Mouse (Mus musculus): ENCODE measurements around the gene Gsc.
A peak's percentile ranks its signal among the peaks of the same experiment; 100 is the strongest.
"Not testable (repeated sequence)": the region's sequence is repeated elsewhere in the genome, so short reads cannot be mapped to it uniquely, and the experiment has no call there.

Gsc gene

DNA sequence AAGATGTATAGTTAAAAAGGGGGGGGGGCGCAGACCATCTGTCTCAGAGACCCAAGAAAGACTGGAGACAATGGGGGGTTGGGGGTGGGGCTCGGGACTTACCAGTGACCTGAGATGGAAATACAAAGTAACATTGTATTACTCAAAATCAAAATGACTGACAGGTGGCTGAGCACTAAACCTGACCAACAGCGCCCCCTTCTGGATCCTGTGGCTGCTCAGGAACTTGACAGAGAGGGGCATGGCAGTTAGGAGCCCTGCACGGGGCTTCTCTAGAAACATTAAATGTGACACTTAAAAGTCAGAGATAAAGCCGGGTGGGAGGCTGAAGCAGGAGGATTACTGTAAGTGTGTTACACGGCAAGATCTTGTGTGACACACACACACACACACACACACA, 13.8 kb downstream of the Gsc start:
- DNase-seq (ENCODE audit: low read depth, low spot score), result peak; percentile 69

DNA sequence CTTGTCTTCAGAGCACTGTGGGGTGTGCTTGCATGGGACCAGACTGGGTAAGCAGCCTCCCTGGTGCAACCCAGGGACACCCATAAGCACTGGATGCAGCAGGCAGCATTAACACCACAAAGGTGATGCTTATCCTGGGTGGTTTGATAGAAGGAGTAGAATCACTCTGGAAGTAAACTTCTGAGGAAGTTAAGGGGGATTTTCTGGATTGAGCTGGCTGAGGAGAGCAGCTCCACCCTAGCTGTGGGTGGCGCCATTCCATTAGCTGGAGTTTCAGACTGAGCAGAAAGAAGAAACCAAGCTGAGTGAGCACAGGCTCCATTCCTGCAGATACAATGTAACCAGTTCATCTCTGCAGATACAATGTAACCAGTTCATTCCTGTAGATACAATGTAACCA, 20.1 kb downstream of the Gsc start:
- DNase-seq (ENCODE audit: low read depth, low spot score), result peak; percentile 90

DNA sequence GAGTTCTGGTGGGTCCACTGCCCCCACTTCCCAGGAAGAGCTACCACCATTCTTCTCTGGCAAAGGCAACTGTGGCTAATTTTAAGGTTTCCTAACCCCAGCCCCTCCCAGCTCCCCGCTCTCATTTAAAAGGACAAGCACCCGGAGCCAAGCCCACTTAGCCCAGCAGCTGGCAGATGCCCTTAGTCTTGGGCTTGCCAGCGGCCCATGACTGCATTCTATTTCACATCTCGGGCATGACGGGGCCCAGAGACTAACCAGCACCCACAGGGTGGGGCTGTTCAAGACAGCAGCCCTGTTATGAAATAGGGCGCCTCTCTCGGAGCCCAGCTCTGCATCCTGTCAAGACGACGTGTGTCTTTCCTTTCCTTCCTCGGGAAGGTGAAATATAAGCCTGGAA, 22.9 kb downstream of the Gsc start:
- DNase-seq (ENCODE audit: low read depth, low spot score), result no peak

DNA sequence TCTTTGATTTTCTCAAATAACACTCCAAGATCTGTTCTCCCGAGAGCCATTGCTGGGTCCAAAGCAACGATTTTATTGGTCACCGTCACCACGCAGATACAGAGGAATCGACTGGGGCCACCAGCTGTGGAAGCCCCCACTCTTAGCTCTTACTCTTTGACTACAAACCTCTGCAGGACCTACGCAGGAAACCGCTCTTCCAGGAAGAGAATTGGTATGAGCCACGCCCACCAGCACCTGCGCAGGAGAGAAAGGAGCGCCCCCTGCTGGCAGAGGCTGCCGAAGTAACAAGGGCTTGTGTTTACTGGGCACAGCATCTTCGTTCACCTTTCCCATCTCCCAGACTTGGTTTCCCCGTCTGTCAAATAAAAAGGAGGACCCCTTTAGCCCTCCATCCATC, 25.0 kb downstream of the Gsc start:
- peak; percentile 71 for DNase-seq (ENCODE audit: low read depth, low spot score)

DNA sequence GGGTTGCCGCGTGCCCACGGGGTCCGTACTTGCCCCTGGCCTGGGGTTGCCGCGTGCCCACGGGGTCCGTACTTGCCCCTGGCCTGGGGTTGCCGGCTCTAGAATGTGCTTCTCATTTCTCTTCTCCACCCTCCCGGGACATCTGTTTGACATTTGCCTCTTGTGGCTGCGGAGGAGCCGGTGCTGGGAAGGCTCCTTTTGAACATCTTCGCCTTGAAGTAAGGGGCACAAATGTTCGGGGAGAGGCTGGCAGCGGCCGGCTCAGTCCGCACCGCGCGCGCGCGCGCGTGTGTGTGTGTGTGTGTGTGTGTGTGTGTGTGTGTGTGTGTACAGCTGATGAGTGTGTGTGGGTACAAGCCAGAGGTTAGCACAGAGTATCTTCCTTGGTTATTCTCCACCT, 26.1 kb downstream of the Gsc start:
- not testable (repeated sequence) for DNase-seq (ENCODE audit: low read depth, low spot score)

DNA sequence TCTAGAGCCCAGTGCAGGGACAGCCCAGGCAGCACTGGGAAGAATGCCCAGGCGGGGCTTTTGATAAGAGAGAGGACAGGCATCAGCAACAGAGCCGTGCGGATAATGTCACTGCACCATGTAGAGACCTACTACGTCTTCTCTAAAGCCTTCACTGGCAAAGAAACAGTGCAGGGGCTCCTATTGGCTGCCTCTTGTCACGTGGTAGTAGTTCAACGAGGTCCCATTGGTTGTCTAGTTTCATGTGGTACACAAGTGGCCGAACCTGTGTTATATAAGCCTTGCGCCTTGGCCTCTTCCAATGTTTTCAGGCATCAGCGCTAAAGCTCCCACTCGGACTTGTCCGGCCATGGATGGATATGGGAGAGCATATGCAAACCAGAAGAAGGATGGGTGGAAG, 29.4 kb downstream of the Gsc start:
- peak; percentile 52 for DNase-seq (ENCODE audit: low read depth, low spot score)

DNA sequence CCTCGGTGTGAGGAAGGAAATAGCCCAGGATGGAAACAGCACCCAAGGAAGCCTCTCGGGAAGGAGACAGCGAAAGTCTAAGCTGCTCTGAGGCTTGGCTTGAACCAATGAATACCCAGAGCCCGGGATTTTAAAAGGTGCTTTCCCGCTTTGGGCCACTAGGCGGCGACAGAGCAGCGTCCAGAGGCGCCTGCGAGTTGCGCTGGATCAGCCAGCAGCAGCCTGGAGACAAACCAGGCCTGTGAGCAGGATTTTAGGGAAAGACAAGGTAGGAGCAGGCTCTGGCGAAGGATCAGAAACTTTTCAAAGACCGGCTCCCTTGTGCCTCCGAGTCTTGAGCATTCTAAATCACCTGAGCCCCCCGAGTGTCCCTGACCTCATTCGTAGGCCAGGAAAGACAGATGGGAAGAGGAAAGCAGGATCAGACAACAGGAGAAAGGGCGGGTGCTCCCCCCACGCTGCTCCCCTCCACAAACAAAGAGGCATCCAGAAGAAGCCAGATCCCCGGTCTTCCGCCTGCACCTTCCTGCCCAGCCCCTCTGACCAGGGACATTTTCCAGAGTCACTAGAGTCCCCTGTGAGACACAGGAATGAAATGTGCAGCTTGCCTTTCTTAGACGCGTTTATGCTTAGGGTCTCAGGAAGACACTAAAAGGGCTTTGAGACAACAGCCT, 32.9 kb downstream of the Gsc start:
- peak; percentile 85 for DNase-seq (ENCODE audit: low read depth, low spot score)

DNA sequence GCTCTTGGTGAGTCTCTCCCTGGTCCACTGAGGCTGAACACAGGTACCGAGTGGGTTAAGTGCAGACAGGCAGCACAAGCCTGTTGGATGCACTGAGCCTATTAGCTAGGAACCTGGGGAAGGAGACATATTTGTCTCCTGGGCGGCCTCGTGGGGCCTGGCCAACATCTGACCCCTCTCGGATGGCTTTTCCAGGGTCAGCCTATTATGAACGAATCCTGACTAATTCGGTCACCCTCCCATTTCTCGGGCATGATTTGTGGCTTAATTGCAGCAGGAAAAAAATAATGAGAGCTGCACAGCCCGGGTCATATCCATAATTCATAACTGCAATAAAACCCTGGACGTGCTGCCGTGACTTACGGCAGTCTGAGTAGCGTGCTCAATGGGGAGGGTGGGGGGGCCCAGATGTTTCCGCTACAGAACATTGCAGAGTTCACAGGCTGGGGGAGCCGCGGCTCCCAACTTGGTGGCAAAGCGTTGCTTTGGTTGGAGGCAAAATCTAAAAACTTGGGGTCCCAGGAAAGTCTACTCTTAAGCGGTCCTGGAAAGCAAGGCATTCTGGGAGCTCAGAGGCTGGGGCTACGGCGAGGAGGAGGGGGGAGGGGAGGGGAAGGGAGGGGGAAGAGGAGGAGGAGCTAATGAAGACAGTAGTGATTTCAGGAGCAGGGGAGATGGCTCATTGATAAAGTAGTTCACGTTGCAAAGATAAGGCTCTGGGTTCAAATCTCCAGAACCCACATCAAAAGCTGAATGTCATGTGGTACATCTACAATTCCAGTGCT, 39.0 kb downstream of the Gsc start:
- peak; percentile 58 for DNase-seq (ENCODE audit: low read depth, low spot score)

DNA sequence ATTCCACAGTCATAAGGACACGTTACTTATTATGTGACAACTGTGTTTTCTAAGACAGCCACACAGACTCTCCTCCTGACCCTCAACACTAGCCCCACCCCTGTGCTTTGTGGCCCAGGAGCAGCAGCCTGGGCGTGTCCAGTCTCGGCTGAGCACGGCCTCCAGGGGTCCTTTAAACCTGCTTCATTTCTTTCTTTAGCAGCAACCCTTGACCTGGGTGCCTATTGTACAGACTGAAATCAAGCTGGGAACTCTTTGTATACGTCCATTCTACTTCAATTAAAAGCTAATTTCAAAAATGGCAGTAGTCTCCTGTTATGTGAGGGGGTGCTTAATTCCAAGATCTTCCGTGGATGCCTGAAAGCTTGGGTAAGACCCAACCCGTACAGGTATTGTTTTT, 39.9 kb downstream of the Gsc start:
- peak; percentile 90 for DNase-seq (ENCODE audit: low read depth, low spot score)

DNA sequence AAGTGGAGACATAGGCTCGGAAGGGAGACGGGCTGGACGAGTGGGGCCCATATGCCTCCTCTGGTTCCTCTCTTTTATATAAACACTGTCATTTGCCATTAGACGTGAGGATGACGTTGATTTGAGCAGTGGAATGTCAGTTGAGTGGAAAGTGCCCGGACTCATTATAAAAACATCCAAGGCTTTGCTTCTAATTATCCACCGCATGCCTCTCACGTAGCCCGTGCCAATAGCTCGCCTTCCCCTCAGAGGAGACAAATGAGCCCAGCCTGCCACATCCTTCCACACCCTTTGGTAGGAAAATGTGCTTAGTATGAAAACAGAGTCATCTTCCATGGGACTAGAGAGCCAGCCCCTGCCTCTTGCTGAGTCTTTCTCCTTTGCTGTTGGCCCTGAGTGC, 41.8 kb downstream of the Gsc start:
- DNase-seq (ENCODE audit: low read depth, low spot score), result no peak

DNA sequence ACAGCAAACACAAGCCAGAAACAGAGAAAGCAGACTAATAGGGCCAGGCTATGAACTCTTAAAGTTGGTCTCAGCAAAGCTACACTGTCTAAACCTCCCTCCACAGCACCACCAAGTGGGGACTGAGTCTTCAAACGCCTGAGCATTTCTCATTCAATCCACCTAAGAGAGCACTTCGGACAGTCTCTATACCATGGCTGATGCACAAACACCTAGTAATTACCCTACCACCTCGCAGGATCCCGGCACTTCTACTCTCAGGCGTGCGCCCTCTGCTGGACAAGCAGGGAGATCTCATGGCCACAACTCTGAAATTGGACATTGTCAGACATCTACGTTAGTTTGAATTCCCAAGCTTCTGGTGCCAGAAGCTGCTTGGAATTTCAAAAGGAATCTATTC, 46.2 kb downstream of the Gsc start:
- peak; percentile 95 for DNase-seq (ENCODE audit: low read depth, low spot score)

DNA sequence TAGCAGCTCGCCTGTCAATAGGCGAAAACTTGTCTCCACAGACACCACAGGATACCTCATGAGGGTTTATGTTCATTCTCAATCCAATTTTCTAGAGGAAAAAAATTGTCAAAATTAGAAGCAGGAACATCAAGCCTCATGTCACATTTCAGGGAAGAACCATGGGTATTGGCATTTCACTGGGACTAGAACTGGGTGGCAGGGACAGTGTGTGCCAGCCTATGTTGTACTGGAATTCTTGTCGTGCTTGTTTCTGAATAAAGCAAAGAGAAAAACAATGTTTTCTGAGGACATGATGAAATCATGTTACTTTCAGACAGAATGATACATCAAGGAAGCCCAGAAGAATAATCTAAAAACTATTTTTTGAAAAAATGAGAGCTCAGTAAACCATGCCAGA, 47.5 kb downstream of the Gsc start:
- no peak for DNase-seq (ENCODE audit: low read depth, low spot score)

DNA sequence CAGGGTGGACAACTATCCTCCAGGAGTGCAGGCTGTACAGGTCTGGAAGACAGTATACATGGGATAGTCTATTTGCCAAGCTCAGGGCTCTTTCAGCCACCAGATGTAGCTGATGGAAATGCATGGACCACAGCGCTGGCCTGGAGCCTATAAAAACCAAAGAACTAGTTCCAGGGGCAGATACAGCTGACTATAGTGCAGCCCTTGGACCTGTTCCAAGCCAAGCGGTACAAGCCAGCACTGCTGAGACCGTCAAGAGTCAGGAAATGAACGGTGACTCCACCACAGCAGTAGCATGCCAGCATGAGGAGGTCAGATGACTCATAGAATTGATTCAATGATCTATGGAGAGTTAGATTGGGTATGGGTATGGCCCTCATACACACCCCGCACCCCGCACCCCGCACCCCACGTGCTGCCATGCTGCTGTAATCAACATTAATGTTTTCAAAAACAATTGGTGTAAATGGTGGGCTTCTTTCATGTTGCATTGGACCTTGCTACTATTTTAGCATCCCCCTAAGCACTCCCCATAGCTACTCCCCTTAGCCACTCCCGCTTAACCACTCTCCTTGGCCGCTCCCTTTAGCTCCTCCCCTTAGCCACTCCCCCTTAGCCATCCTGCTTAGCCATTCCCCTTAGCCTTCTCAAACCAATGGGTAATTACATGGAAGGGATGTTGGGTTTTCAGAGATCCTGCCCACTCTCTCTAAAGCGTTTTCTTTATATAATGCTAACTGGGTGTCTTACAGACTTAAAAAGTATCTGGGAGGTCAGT, 50.3 kb downstream of the Gsc start:
- peak; percentile 35 for DNase-seq (ENCODE audit: low read depth, low spot score)

All from ES-CJ7 (cell line).